Mouse (Mus musculus) heart, embryonic 13.5 days (tissue): ENCODE data around the gene Megf8. TPM values are rescaled to one million over a fixed set of nuclear protein-coding genes. Genes with fewer than 3 reads are reported as not detected.

Experiments used
- polyA plus RNA-seq: library from polyadenylated mRNA; unstranded; fragments of >200 nt; fragmentation: Nextera tagmentation; extraction: Ambion mirVana; gene quantifications from 2 replicates; pipeline ENCODE4 v1.2.1, GENCODE M21; 2015

Megf8 gene
- polyA plus RNA-seq, 1 experiment from 2014 or later: 7.5 TPM

Other genes starting within 250 kb of the Megf8 start
- gene Grik5, start 244.8 kb upstream of the Megf8 start, polyA plus RNA-seq: 4.1 and 4.6 TPM in 2 replicates
- gene Zfp574, start 244.6 kb upstream of the Megf8 start, polyA plus RNA-seq: 19.3 and 20.1 TPM in 2 replicates
- 0.43 and 0.51 TPM in 2 replicates for gene Pou2f2, start 137.4 kb upstream of the Megf8 start, polyA plus RNA-seq
- 5.3 and 6.6 TPM in 2 replicates for gene Dedd2, start 96.5 kb upstream of the Megf8 start, polyA plus RNA-seq
- 2.1 TPM in 2 replicates for gene Zfp526, start 95.7 kb upstream of the Megf8 start, polyA plus RNA-seq
- 7.8 and 8.2 TPM in 2 replicates for gene Gsk3a, start 79.3 kb upstream of the Megf8 start, polyA plus RNA-seq
- 11.2 and 14.3 TPM in 2 replicates for gene Erf, start 66.4 kb upstream of the Megf8 start, polyA plus RNA-seq
- 22.9 and 23.4 TPM in 2 replicates for gene Cic, start 49.5 kb upstream of the Megf8 start, polyA plus RNA-seq
- 145 and 154 TPM in 2 replicates for gene Pafah1b3, start 19.2 kb upstream of the Megf8 start, polyA plus RNA-seq
- gene Prr19, start 15.8 kb upstream of the Megf8 start, polyA plus RNA-seq: 0.23 and 0.39 TPM in 2 replicates
- 0.11 and 0.34 TPM in 2 replicates for gene Tmem145, start 11.1 kb upstream of the Megf8 start, polyA plus RNA-seq
- not detected in 2 replicates for gene Cnfn, start 52.6 kb downstream of the Megf8 start, polyA plus RNA-seq
- 5.7 and 6.9 TPM in 2 replicates for gene Lipe, start 81.5 kb downstream of the Megf8 start, polyA plus RNA-seq
- 0.27 and 0.40 TPM in 2 replicates for gene Cxcl17, start 95.7 kb downstream of the Megf8 start, polyA plus RNA-seq
- gene Ceacam1, start 160.4 kb downstream of the Megf8 start, polyA plus RNA-seq: 2.6 and 2.9 TPM in 2 replicates
- 0.05 TPM in 1 of 2 replicates, not detected in the other for gene Ceacam2, start 222.7 kb downstream of the Megf8 start, polyA plus RNA-seq